Mouse (Mus musculus): ENCODE results near the gene Mgrn1.
A peak's percentile ranks its signal among the peaks of the same experiment; 100 is the strongest.

Mgrn1 gene

GRCm38 (mm10) chr16:4945415-4945814 is 59.4 kb downstream of the Mgrn1 start:
- no peak for DNase-seq

GRCm38 (mm10) chr16:4946155-4946554 is 60.1 kb downstream of the Mgrn1 start:
- DNase-seq = peak; percentile 33

- DNase-seq = no peak
Observed at GRCm38 (mm10) chr16:4947378-4947777, 61.3 kb downstream of the Mgrn1 start.

GRCm38 (mm10) chr16:4956609-4957008 is 70.6 kb downstream of the Mgrn1 start:
- no peak for DNase-seq

GRCm38 (mm10) chr16:4957446-4957845 is 71.4 kb downstream of the Mgrn1 start:
- no peak for DNase-seq

- DNase-seq = no peak
Observed at GRCm38 (mm10) chr16:4960260-4960659, 74.2 kb downstream of the Mgrn1 start.

GRCm38 (mm10) chr16:4963346-4963745 is 77.3 kb downstream of the Mgrn1 start:
- no peak for DNase-seq

GRCm38 (mm10) chr16:4963797-4964709 is 78.0 kb downstream of the Mgrn1 start, which contains the start of gene Anks3:
Gene Anks3, minus strand, starts transcription at chr16:4964205.
- peak; percentile 97 for DNase-seq

- DNase-seq = no peak
Observed at GRCm38 (mm10) chr16:4964731-4965391, 78.8 kb downstream of the Mgrn1 start.

- no peak for DNase-seq
Observed at GRCm38 (mm10) chr16:4965392-4966129, 79.5 kb downstream of the Mgrn1 start.

- no peak for DNase-seq
Observed at GRCm38 (mm10) chr16:4968426-4968825, 82.4 kb downstream of the Mgrn1 start.

- DNase-seq = no peak
Observed at GRCm38 (mm10) chr16:4969055-4969843, 83.2 kb downstream of the Mgrn1 start.

GRCm38 (mm10) chr16:4971626-4972025 is 85.6 kb downstream of the Mgrn1 start:
- DNase-seq = no peak

GRCm38 (mm10) chr16:4974521-4974920 is 88.5 kb downstream of the Mgrn1 start:
- no peak for DNase-seq

- no peak for DNase-seq
Observed at GRCm38 (mm10) chr16:4976180-4976579, 90.1 kb downstream of the Mgrn1 start.

GRCm38 (mm10) chr16:4978275-4979051 is 92.4 kb downstream of the Mgrn1 start:
- DNase-seq = peak; percentile 16

- DNase-seq = peak; percentile 59
Observed at GRCm38 (mm10) chr16:4979755-4980380, 93.8 kb downstream of the Mgrn1 start.

GRCm38 (mm10) chr16:4984717-4985116 is 98.7 kb downstream of the Mgrn1 start:
- no peak for DNase-seq

Data from kidney, adult 18-20 months (tissue).